24 mouse cellular contexts compared by ENCODE assay signal in the genomic region with DNA sequence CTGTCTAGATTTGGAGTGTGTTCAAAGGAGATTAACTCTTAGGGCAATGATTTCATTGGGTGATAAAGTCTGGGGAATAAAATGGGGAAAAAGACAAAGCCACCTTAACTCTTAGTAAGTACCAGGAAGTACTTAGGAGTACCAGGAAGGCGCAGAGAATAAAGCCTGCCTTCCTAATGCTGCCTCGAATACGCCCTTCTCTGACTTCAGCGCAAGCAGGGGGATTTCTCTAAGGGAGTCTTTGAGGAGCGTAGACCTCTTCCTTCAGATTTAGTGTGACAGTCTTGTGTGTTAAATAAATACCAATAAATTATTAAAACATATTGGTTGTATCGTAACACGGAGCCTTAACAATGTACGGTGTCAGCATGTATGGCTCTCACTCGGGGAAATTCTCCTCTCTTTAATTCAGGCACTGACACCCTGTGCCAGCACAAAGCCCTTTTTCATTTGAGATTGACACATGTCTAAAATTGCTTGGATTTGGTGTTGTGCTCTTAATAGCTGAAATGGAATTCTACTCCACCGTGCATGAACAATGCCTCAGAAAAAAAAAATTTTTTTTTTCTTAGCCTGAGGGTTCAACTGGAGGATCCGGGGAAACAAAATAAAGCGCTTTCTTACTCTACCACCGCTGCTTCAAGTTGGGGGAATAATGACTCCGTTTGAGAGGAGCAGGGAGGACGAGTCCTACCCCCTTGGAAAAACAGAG. TPM values are rescaled to one million over a fixed set of nuclear protein-coding genes. Genes with fewer than 3 reads are reported as not detected.
DNase-seq lines count a peak whose midpoint lies in the region; ATAC-seq and TF ChIP-seq lines count a peak whose summit lies in the region.
"Had no signal": no experiment of that assay in that cellular context is flagged by ENCODE, and none has a peak within 500 bp of the region (broad histone marks: within the 10 kb centered on the region; RNA-seq: fewer than 3 reads in every experiment).

No protein-coding gene starts in this region.

- no peak overlapping the region for H3K9ac ChIP-seq in forebrain, embryonic 13.5 days
- no peak overlapping the region for H3K9ac ChIP-seq in midbrain, embryonic 11.5 days (ENCODE audit: low read length)
- 0 out of 2 replicates have a peak overlapping the region, but pooled peaks have one; percentile 4 for H3K9ac ChIP-seq in hindbrain, embryonic 14.5 days
- H3K9ac ChIP-seq: heart, embryonic 13.5 days; midbrain, embryonic 12.5 days; neural tube, embryonic 12.5 days had no signal

- no peak overlapping the region for H3K4me3 ChIP-seq in forebrain, embryonic 13.5 days
- no peak overlapping the region for H3K4me3 ChIP-seq in forebrain, embryonic 10.5 days
- no peak overlapping the region for H3K4me3 ChIP-seq in midbrain, embryonic 11.5 days (ENCODE audit: low read depth, low read length)
- no peak overlapping the region for H3K4me3 ChIP-seq in midbrain, embryonic 10.5 days
- no peak overlapping the region for H3K4me3 ChIP-seq in hindbrain, embryonic 14.5 days (replicated peaks; ENCODE audit: low read length)
- H3K4me3 ChIP-seq in gastrocnemius, adult 2 months = no peak overlapping the region
- H3K4me3 ChIP-seq: heart, embryonic 13.5 days; midbrain, embryonic 12.5 days; neural tube, embryonic 12.5 days had no signal

- 0 out of 2 replicates have a peak, but pooled peaks have one; percentile 33 for ATAC-seq in forebrain, embryonic 13.5 days
- ATAC-seq in midbrain, embryonic 11.5 days (ENCODE audit: low FRiP score) = no peak
- ATAC-seq in hindbrain, embryonic 14.5 days (ENCODE audit: low FRiP score) = no peak

- H3K4me1 ChIP-seq in forebrain, embryonic 13.5 days = peaks cover 13% of the 10 kb centered on the region
- H3K4me1 ChIP-seq in forebrain, embryonic 10.5 days = peaks cover 25% of the 10 kb centered on the region
- peaks cover 6% of the 10 kb centered on the region for H3K4me1 ChIP-seq in midbrain, embryonic 11.5 days (ENCODE audit: control insufficient read depth, insufficient read depth, low read length)
- peaks cover 16% of the 10 kb centered on the region for H3K4me1 ChIP-seq in midbrain, embryonic 10.5 days
- peaks cover 9% of the 10 kb centered on the region for H3K4me1 ChIP-seq in hindbrain, embryonic 14.5 days (replicated peaks; ENCODE audit: control insufficient read depth, insufficient read depth, low read length)
- H3K4me1 ChIP-seq: heart, embryonic 13.5 days; neural tube, embryonic 12.5 days had no signal

- no peak for TF ChIP-seq CTCF in gastrocnemius, adult 2 months (IDR thresholded peaks at IDR 0.05)

- intact Hi-C loops in gastrocnemius, adult 2 months (cut with DNase I) = no loop called here

- no peaks in the 10 kb centered on the region for H3K36me3 ChIP-seq in forebrain, embryonic 13.5 days (ENCODE audit: poor library complexity, severe bottlenecking)
- no peaks in the 10 kb centered on the region for H3K36me3 ChIP-seq in forebrain, embryonic 10.5 days (replicated peaks)
- H3K36me3 ChIP-seq in midbrain, embryonic 11.5 days (ENCODE audit: control insufficient read depth, insufficient read depth, low read length) = no peaks in the 10 kb centered on the region
- H3K36me3 ChIP-seq in midbrain, embryonic 10.5 days = no peaks in the 10 kb centered on the region
- H3K36me3 ChIP-seq in hindbrain, embryonic 14.5 days (replicated peaks; ENCODE audit: control insufficient read depth, insufficient read depth) = no peaks in the 10 kb centered on the region
- H3K36me3 ChIP-seq: heart, embryonic 13.5 days; midbrain, embryonic 12.5 days; neural tube, embryonic 12.5 days had no signal

- peak overlapping the region; percentile 31; the same call in 1 of the 2 replicates for H3K27ac ChIP-seq in forebrain, embryonic 13.5 days
- no peak overlapping the region for H3K27ac ChIP-seq in forebrain, embryonic 10.5 days
- H3K27ac ChIP-seq in midbrain, embryonic 11.5 days (ENCODE audit: low read depth, low read length) = no peak overlapping the region
- H3K27ac ChIP-seq in midbrain, embryonic 10.5 days (replicated peaks) = no peak overlapping the region
- 0 out of 2 replicates have a peak overlapping the region, but pooled peaks have one; percentile 11 for H3K27ac ChIP-seq in hindbrain, embryonic 14.5 days
- no peak overlapping the region for H3K27ac ChIP-seq in gastrocnemius, adult 2 months
- H3K27ac ChIP-seq: heart, embryonic 13.5 days; midbrain, embryonic 12.5 days; neural tube, embryonic 12.5 days had no signal

- H3K4me2 ChIP-seq in forebrain, embryonic 13.5 days = no peak overlapping the region
- no peak overlapping the region for H3K4me2 ChIP-seq in midbrain, embryonic 11.5 days
- H3K4me2 ChIP-seq in hindbrain, embryonic 14.5 days (replicated peaks) = no peak overlapping the region
- H3K4me2 ChIP-seq: heart, embryonic 13.5 days; midbrain, embryonic 12.5 days; neural tube, embryonic 12.5 days had no signal

- H3K9me3 ChIP-seq in forebrain, embryonic 13.5 days (replicated peaks) = no peaks in the 10 kb centered on the region
- H3K9me3 ChIP-seq in forebrain, embryonic 10.5 days = no peaks in the 10 kb centered on the region
- H3K9me3 ChIP-seq in midbrain, embryonic 11.5 days (ENCODE audit: control insufficient read depth, low read length) = no peaks in the 10 kb centered on the region
- H3K9me3 ChIP-seq in midbrain, embryonic 10.5 days (replicated peaks) = no peaks in the 10 kb centered on the region
- no peaks in the 10 kb centered on the region for H3K9me3 ChIP-seq in hindbrain, embryonic 14.5 days (ENCODE audit: control insufficient read depth, low read length)
- H3K9me3 ChIP-seq: heart, embryonic 13.5 days; midbrain, embryonic 12.5 days; neural tube, embryonic 12.5 days had no signal

- H3K27me3 ChIP-seq in forebrain, embryonic 13.5 days = no peaks in the 10 kb centered on the region
- no peaks in the 10 kb centered on the region for H3K27me3 ChIP-seq in forebrain, embryonic 10.5 days (ENCODE audit: poor library complexity, severe bottlenecking)
- no peaks in the 10 kb centered on the region for H3K27me3 ChIP-seq in midbrain, embryonic 11.5 days (ENCODE audit: control insufficient read depth, insufficient read depth, low read length)
- H3K27me3 ChIP-seq in midbrain, embryonic 10.5 days (ENCODE audit: low read depth, poor library complexity, severe bottlenecking) = no peaks in the 10 kb centered on the region
- no peaks in the 10 kb centered on the region for H3K27me3 ChIP-seq in hindbrain, embryonic 14.5 days (ENCODE audit: control insufficient read depth, insufficient read depth, low read length)
- H3K27me3 ChIP-seq: CH12.LX; heart, embryonic 13.5 days; midbrain, embryonic 12.5 days; neural tube, embryonic 12.5 days had no signal

- 37% methylated on average over 15 of the region's 15 CpGs for WGBS in forebrain, embryonic 13.5 days
- WGBS in forebrain, embryonic 10.5 days = 68% methylated on average over 15 of the region's 15 CpGs
- WGBS in midbrain, embryonic 11.5 days = 65% methylated on average over 15 of the region's 15 CpGs
- WGBS in midbrain, embryonic 10.5 days = 75% methylated on average over 15 of the region's 15 CpGs
- WGBS in hindbrain, embryonic 14.5 days = 47% methylated on average over 15 of the region's 15 CpGs

- DNase-seq in forebrain, embryonic 10.5 days (ENCODE audit: extremely low spot score, low spot score) = no peak
- peak; percentile 77 for DNase-seq in midbrain, embryonic 11.5 days (ENCODE audit: low spot score, missing footprints)
- DNase-seq in midbrain, embryonic 10.5 days (ENCODE audit: low spot score) = no peak
- DNase-seq in hindbrain, embryonic 14.5 days (ENCODE audit: low spot score) = no peak
- DNase-seq in gastrocnemius, adult 2 months = no peak
- no peak for DNase-seq in lung, adult 18-20 months
- DNase-seq: adrenal gland, adult 8-10 months; cerebellum, adult 11-12 months; cerebellum, postnatal 25 days; heart, postnatal 4 days; kidney, adult 11 months; lung, adult 2 months; lung, postnatal 36 days; right cerebral cortex, postnatal 4 days; thymus, postnatal 25 days had no signal

RNA-seq across cellular contexts. Expression of a gene that starts 2.6 kb away (rescaled TPM):
- polyA plus RNA-seq in forebrain, embryonic 13.5 days (2015; fragmentation: Nextera tagmentation; extraction: Ambion mirVana) = not detected in 2 replicates
- not detected in 2 replicates for polyA plus RNA-seq in forebrain, embryonic 10.5 days (2016; fragmentation: Nextera tagmentation; extraction: Ambion mirVana)
- polyA plus RNA-seq in midbrain, embryonic 11.5 days (2014; fragmentation: Nextera tagmentation; extraction: Ambion mirVana) = not detected in 2 replicates
- polyA plus RNA-seq in midbrain, embryonic 10.5 days (2016; fragmentation: Nextera tagmentation; extraction: Ambion mirVana) = not detected in 2 replicates
- polyA plus RNA-seq in hindbrain, embryonic 14.5 days (2014; fragmentation: Nextera tagmentation; extraction: Ambion mirVana) = not detected in 2 replicates
- not detected for total RNA-seq in gastrocnemius, adult 2 months (2021)
- total RNA-seq: adrenal gland, adult 8-10 months; CH12.LX; granulocyte monocyte progenitor cell, adult 5-6 weeks; heart, postnatal 4 days; layer of hippocampus, adult 18-20 months; left cerebral cortex, postnatal 36 days; liver, adult 2 months had no signal
- polyA plus RNA-seq: heart, embryonic 13.5 days; liver, adult 2 months; lung, adult 2 months; midbrain, embryonic 12.5 days; neural tube, embryonic 12.5 days had no signal

RNA-seq across cellular contexts. Expression of a gene that starts 47.9 kb away (rescaled TPM):
- 8.7 and 9.8 TPM in 2 replicates for polyA plus RNA-seq in forebrain, embryonic 13.5 days (2015; fragmentation: Nextera tagmentation; extraction: Ambion mirVana)
- 0.88 and 0.98 TPM in 2 replicates for polyA plus RNA-seq in forebrain, embryonic 10.5 days (2016; fragmentation: Nextera tagmentation; extraction: Ambion mirVana)
- 1.3 and 1.9 TPM in 2 replicates for polyA plus RNA-seq in midbrain, embryonic 11.5 days (2014; fragmentation: Nextera tagmentation; extraction: Ambion mirVana)
- polyA plus RNA-seq in midbrain, embryonic 10.5 days (2016; fragmentation: Nextera tagmentation; extraction: Ambion mirVana) = 1.2 and 1.7 TPM in 2 replicates
- polyA plus RNA-seq in hindbrain, embryonic 14.5 days (2014; fragmentation: Nextera tagmentation; extraction: Ambion mirVana) = 29.8 and 38.1 TPM in 2 replicates
- total RNA-seq in gastrocnemius, adult 2 months (2021) = 10 to 100 TPM; 10.3 to 14.8 TPM
- total RNA-seq: CH12.LX; granulocyte monocyte progenitor cell, adult 5-6 weeks had no signal

Comparison
In these comparisons a context has a peak if more than half of its experiments do, and no peak if none do; other contexts are left out.
1. H3K27ac ChIP-seq: peak in forebrain, embryonic 13.5 days (single experiment) and hindbrain, embryonic 14.5 days (single experiment); none in forebrain, embryonic 10.5 days (single experiment), midbrain, embryonic 11.5 days (single experiment), midbrain, embryonic 10.5 days (single experiment) and gastrocnemius, adult 2 months (single experiment).